Mouse (Mus musculus) midbrain, embryonic 14.5 days (tissue): Measurements from ENCODE around the gene Tnfrsf21. TPM values are rescaled to one million over a fixed set of nuclear protein-coding genes. Genes with fewer than 3 reads are reported as not detected.

Experiments
- ATAC-seq: fragments of 200-750 bp; cut with Nextera tagmentation; 2 replicates; pipeline ENCODE4 v1.8.0; 2017; ENCODE audit warnings: moderate number of reproducible peaks, moderate library complexity; ENCODE audit not compliant: low FRiP score, low TSS enrichment
- DNase-seq: peaks from one replicate; pipeline ENCODE4 v3.0.0-alpha.2; 2015
- H3K27ac ChIP-seq: fragments of 300-500 bp; sonication (generic); replicated peaks from 2 replicates; pipeline ENCODE4 v1.5.1; 2014; ENCODE audit warnings: mild to moderate bottlenecking, low read depth, low read length, moderate library complexity
- H3K27me3 ChIP-seq: fragments of 300-500 bp; sonication (generic); 2 replicates; pipeline ENCODE4 v1.6.1; 2014; ENCODE audit warnings: low read length, control low read depth, mixed read lengths; ENCODE audit not compliant: control insufficient read depth, insufficient read depth
- H3K36me3 ChIP-seq: fragments of 300-500 bp; sonication (generic); 2 replicates; pipeline ENCODE4 v1.6.1; 2014; ENCODE audit warnings: low read length, control low read depth; ENCODE audit not compliant: control insufficient read depth, insufficient read depth
- H3K4me1 ChIP-seq: fragments of 300-500 bp; sonication (generic); 2 replicates; pipeline ENCODE4 v1.6.1; 2014; ENCODE audit warnings: mild to moderate bottlenecking, antibody characterized with exemption, low read length, control low read depth; ENCODE audit not compliant: control insufficient read depth, insufficient read depth
- H3K4me2 ChIP-seq: fragments of 300-500 bp; sonication (generic); 2 replicates; pipeline ENCODE4 v1.6.1; 2014; ENCODE audit warnings: mild to moderate bottlenecking, low read length, moderate library complexity
- H3K4me3 ChIP-seq: fragments of 300-500 bp; sonication (generic); replicated peaks from 2 replicates; pipeline ENCODE4 v1.5.1; 2014; ENCODE audit warnings: low read depth, low read length
- H3K9ac ChIP-seq: fragments of 300-500 bp; sonication (generic); replicated peaks from 2 replicates; pipeline ENCODE4 v1.6.1; 2014; ENCODE audit warnings: mild to moderate bottlenecking, low read length, moderate library complexity
- H3K9me3 ChIP-seq: fragments of 300-500 bp; sonication (generic); 2 replicates; pipeline ENCODE4 v1.6.1; 2016; ENCODE audit warnings: low read length, control low read depth, mixed read lengths; ENCODE audit not compliant: control insufficient read depth
- WGBS: fragments of 180-500 bp; shearing (Covaris S2); extraction: QIAGEN DNeasy Blood & Tissue Kit; methylation state at CpG from one replicate; pipeline ENCODE4 v1.1.7; 2014; 5-methylcytosine and 5-hydroxymethylcytosine counted together
- polyA plus RNA-seq: library from polyadenylated mRNA; unstranded; fragments of >200 nt; fragmentation: Nextera tagmentation; extraction: Ambion mirVana; gene quantifications from 2 replicates; pipeline ENCODE4 v1.2.1, GENCODE M21; 2014

The Tnfrsf21 gene
- polyA plus RNA-seq, 1 experiment from 2014 or later = 63.2 TPM

DNA sequence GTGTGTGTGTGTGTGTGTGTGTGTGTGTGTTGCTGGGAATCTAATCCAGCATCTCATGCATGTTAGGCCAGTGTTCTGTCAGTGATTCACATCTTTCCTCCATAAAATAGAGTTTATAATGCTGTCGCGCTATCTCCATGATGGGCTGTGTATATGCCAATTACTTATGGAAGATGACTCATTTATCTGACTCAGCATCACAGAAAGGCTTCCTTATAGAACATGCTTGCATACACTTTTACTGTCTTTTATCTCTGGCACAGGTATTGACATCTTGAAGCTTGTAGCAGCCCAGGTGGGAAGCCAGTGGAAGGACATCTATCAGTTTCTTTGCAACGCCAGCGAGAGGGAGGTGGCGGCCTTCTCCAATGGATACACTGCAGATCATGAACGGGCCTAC lies 48.4 kb downstream of the Tnfrsf21 start:
- ATAC-seq (no peak), DNase-seq (no peak)
- Histone ChIP-seq H3K27ac (no peak overlapping the region), H3K4me1 (no peaks in the 10 kb centered on the region), H3K36me3 (peaks cover 18% of the 10 kb centered on the region; the same call in 1 of the 2 replicates), H3K4me3 (no peak overlapping the region), H3K27me3 (no peaks in the 10 kb centered on the region), H3K4me2 (no peak overlapping the region), H3K9me3 (no peaks in the 10 kb centered on the region), H3K9ac (no peak overlapping the region)
- WGBS = 97% methylated on average over 6 of the region's 6 CpGs

GRCm38 (mm10) chr17:43068846-43069553 lies 52.6 kb downstream of the Tnfrsf21 start:
- H3K27ac ChIP-seq = no peak overlapping the region
- H3K27me3 ChIP-seq = no peaks in the 10 kb centered on the region
- no peak overlapping the region for H3K4me3 ChIP-seq
- DNase-seq = no peak
- 76% methylated on average over 7 of the region's 7 CpGs for WGBS
- H3K36me3 ChIP-seq = peaks cover 18% of the 10 kb centered on the region; the same call in 1 of the 2 replicates
- ATAC-seq = no peak
- no peaks in the 10 kb centered on the region for H3K9me3 ChIP-seq
- H3K4me2 ChIP-seq = no peak overlapping the region
- no peaks in the 10 kb centered on the region for H3K4me1 ChIP-seq
- H3K9ac ChIP-seq = no peak overlapping the region

DNA sequence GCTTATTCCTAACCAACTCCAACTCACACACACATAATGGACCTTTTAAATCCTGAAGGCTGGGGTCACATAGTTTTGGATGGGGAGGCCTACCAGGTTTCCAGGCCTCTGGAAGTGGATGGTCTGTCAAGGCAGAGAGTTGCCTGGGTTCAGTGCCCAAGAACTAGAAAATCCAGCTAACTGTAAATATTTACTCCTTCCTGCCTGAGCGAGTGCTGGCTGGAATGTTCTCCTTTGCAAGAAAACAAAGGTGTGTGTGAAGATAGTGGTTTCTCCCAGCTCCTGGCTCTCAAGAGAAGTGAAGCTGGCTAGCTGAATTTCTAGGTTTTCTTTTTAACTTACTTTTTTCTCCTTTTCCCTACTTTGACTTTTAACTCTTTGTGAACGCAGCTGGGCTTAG lies 54.6 kb downstream of the Tnfrsf21 start:
- Histone ChIP-seq H3K4me1 (no peaks in the 10 kb centered on the region), H3K9me3 (no peaks in the 10 kb centered on the region), H3K36me3 (peaks cover 6% of the 10 kb centered on the region; the same call in 1 of the 2 replicates), H3K27me3 (no peaks in the 10 kb centered on the region), H3K4me2 (no peak overlapping the region), H3K9ac (no peak overlapping the region), H3K27ac (no peak overlapping the region), H3K4me3 (no peak overlapping the region)
- DNase-seq (no peak), ATAC-seq (no peak)
- WGBS = 95% methylated on average over 2 of the region's 2 CpGs

DNA sequence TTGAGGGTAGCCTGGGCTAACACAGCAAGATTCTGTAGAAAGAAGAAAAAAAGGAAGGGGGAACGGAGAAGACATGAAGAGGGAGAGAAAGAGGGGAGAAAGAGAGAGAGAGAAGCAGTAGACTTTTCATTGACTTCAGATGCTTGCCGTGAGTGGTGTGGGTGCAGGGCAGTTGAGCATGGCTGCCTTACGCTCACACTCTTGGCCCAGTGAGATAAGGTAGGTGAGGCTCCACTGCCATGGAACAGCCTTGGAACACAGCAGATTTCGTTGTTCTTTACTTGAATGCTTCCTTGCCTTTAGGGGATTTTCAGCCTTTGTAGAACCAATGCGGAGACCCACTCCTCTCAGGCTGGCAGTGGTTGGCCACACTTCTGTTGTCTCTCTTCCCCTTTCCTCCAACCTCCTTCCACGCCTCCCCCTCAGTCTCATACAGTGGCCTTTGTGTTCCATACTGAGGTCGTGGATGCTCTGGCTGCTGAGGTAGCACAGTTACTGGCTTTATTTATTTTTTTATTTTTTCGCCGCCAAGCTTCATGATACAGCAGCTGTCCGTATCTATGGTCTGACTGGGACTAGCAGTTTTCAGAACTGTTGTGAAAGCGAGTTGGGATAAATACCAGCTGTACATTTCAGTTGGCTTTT lies 55.9 kb downstream of the Tnfrsf21 start:
- H3K9me3 ChIP-seq = no peaks in the 10 kb centered on the region
- H3K4me3 ChIP-seq = no peak overlapping the region
- peaks cover 3% of the 10 kb centered on the region; the same call in 1 of the 2 replicates for H3K36me3 ChIP-seq
- H3K27ac ChIP-seq = no peak overlapping the region
- 87% methylated on average over 11 of the region's 11 CpGs for WGBS
- peaks cover 3% of the 10 kb centered on the region for H3K4me1 ChIP-seq
- no peak overlapping the region for H3K4me2 ChIP-seq
- no peaks in the 10 kb centered on the region for H3K27me3 ChIP-seq
- ATAC-seq (no peak), DNase-seq (no peak)
- H3K9ac ChIP-seq = no peak overlapping the region

- no peak overlapping the region for H3K4me2 ChIP-seq
- H3K36me3 ChIP-seq = no peaks in the 10 kb centered on the region; the same call in 1 of the 2 replicates
- H3K27ac ChIP-seq = no peak overlapping the region
- H3K4me1 ChIP-seq = peaks cover 8% of the 10 kb centered on the region
- DNase-seq = no peak
- no peaks in the 10 kb centered on the region for H3K27me3 ChIP-seq
- no peak overlapping the region for H3K4me3 ChIP-seq
- no peak overlapping the region for H3K9ac ChIP-seq
- ATAC-seq = no peak
- 80% methylated on average over 5 of the region's 5 CpGs for WGBS
- no peaks in the 10 kb centered on the region for H3K9me3 ChIP-seq
Observed at GRCm38 (mm10) chr17:43072787-43073148, 56.4 kb downstream of the Tnfrsf21 start.

- whole genome bisulfite sequencing = 86% methylated on average over 5 of the region's 5 CpGs
- H3K27me3 ChIP-seq = no peaks in the 10 kb centered on the region
- H3K36me3 ChIP-seq = no peaks in the 10 kb centered on the region; the same call in 1 of the 2 replicates
- no peak overlapping the region for H3K9ac ChIP-seq
- no peak for ATAC-seq
- no peak for DNase-seq
- H3K4me1 ChIP-seq = peaks cover 9% of the 10 kb centered on the region
- H3K27ac ChIP-seq = no peak overlapping the region
- H3K4me3 ChIP-seq = no peak overlapping the region
- H3K9me3 ChIP-seq = no peaks in the 10 kb centered on the region
- H3K4me2 ChIP-seq = no peak overlapping the region
Observed at GRCm38 (mm10) chr17:43074391-43074790, 58.0 kb downstream of the Tnfrsf21 start.

DNA sequence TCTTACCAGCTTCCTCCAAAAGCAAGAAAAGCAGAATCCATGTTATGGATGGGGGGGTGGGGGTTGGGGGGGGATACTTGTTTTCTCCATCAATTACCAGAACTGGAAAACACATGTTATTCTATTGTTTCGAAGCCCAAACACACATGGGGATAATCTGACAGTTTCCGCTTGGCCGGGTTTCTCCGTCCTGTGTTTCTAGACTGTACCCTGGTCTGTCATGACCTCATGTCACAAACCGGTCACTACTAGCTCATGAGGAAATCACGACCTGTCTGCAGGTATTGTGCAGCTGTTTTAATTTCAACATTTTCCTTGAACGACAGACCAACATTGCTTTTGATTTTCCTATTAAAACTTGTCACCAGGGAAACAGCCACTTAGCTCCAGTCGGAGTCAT lies 58.7 kb downstream of the Tnfrsf21 start:
- no peak overlapping the region for H3K4me2 ChIP-seq
- H3K9ac ChIP-seq = no peak overlapping the region
- no peaks in the 10 kb centered on the region for H3K9me3 ChIP-seq
- ATAC-seq (no peak), DNase-seq (no peak)
- WGBS = 73% methylated on average over 8 of the region's 8 CpGs
- peaks cover 9% of the 10 kb centered on the region for H3K4me1 ChIP-seq
- H3K27ac ChIP-seq = no peak overlapping the region
- H3K27me3 ChIP-seq = no peaks in the 10 kb centered on the region
- H3K4me3 ChIP-seq = no peak overlapping the region
- H3K36me3 ChIP-seq = no peaks in the 10 kb centered on the region

DNA sequence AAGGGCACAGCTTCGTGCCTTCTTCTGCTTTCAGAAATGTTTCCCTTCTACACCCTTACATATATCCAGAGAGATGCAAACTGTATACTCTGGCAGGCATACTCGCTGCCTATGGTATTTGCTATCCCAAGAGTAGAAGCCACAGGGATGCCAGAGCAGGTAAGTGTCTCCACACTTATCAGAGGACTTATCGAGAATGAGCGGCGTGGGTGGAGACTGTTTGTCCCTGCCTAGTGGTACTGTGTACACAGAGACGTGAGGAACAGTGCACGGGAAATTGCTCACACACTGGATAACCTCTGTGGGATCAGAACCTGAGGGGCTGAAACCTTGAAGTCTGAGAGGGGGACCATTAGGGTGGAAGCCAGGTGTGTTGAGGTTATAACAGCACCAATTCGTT lies 59.6 kb downstream of the Tnfrsf21 start:
- H3K4me3 ChIP-seq = no peak overlapping the region
- no peak for DNase-seq
- H3K9me3 ChIP-seq = no peaks in the 10 kb centered on the region
- H3K4me1 ChIP-seq = peaks cover 9% of the 10 kb centered on the region
- H3K27ac ChIP-seq = no peak overlapping the region
- no peak overlapping the region for H3K9ac ChIP-seq
- H3K36me3 ChIP-seq = no peaks in the 10 kb centered on the region
- ATAC-seq = no peak
- no peak overlapping the region for H3K4me2 ChIP-seq
- H3K27me3 ChIP-seq = no peaks in the 10 kb centered on the region
- 85% methylated on average over 8 of the region's 8 CpGs for WGBS
